In the genomic region with DNA sequence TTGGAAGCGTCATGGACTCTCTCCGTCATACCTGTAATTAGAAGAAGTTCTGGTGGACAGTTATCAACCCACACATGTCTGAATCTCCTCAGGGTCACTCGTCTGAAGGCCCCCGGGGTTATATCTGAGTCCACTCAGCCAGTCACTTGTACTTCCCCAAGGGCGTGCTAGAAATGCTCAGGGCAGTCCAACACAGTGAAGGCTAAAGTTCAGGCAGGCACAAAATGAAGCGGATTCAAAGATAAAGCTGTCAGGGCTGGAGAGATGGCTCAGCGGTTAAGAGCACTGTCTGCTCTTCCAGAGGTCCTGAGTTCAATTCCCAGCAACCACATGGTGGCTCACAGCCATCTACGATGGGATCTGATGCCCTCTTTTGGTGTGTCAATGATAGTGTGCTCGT, we compare ENCODE assay signal across 16 mouse cellular contexts. TPM values are rescaled to one million over a fixed set of nuclear protein-coding genes. Genes with fewer than 3 reads are reported as not detected.
"Had no signal": no experiment of that assay in that cellular context is flagged by ENCODE, and none has a peak within 500 bp of the region (broad histone marks: within the 10 kb centered on the region; RNA-seq: fewer than 3 reads in every experiment).

No protein-coding gene starts in this region.

- H3K9ac ChIP-seq: liver, embryonic 14.5 days; lung, embryonic 14.5 days; midbrain, embryonic 12.5 days; neural tube, embryonic 13.5 days; stomach, embryonic 15.5 days had no signal

- H3K9me3 ChIP-seq: midbrain, embryonic 10.5 days; midbrain, embryonic 12.5 days; neural tube, embryonic 13.5 days; stomach, embryonic 15.5 days had no signal

- H3K4me3 ChIP-seq: midbrain, embryonic 10.5 days; midbrain, embryonic 12.5 days; myocyte; neural tube, embryonic 13.5 days; stomach, embryonic 15.5 days had no signal

- H3K4me2 ChIP-seq: lung, embryonic 14.5 days; midbrain, embryonic 12.5 days; neural tube, embryonic 13.5 days; stomach, embryonic 15.5 days had no signal

- H3K36me3 ChIP-seq: midbrain, embryonic 10.5 days; midbrain, embryonic 12.5 days; neural tube, embryonic 13.5 days; stomach, embryonic 15.5 days had no signal

- H3K27ac ChIP-seq: liver, embryonic 14.5 days; midbrain, embryonic 10.5 days; midbrain, embryonic 12.5 days; neural tube, embryonic 13.5 days; stomach, embryonic 15.5 days; stomach, postnatal 0 days had no signal

- ATAC-seq: midbrain, embryonic 16.5 days had no signal

- H3K27me3 ChIP-seq: neural tube, embryonic 13.5 days; stomach, embryonic 15.5 days had no signal

- DNase-seq: lung, adult 18-20 months; lung, embryonic 14.5 days; lung, postnatal 10 days; lung, postnatal 4 days; midbrain, embryonic 14.5 days; right cerebral cortex, postnatal 14 days; thymus, adult 2 months; thymus, postnatal 25 days had no signal

RNA-seq across cellular contexts. Expression of a gene that starts 2.4 kb away (rescaled TPM):
- polyA plus RNA-seq: myocyte had no signal
